Comparison of ENCODE assay signal across 1 mouse cellular context in genomic region chr8:84236410-84236997, GRCm38 (mm10).
TF ChIP-seq lines count a peak whose summit lies in the region.

No protein-coding gene starts in this region.

TF ChIP-seq in MEL, 35 proteins besides CTCF, POLR2A, EP300 and RAD21:
- TF ChIP-seq POLR2AphosphoS5 (IDR thresholded peaks at IDR 0.05; ENCODE audit: borderline replicate concordance, low read depth, low read length), result no peak
- TF ChIP-seq ZKSCAN1 (IDR thresholded peaks at IDR 0.05; ENCODE audit: low read depth, low read length), result no peak
- no peak for TF ChIP-seq TBP (IDR thresholded peaks at IDR 0.05; ENCODE audit: low read depth, low read length)
- no peak for TF ChIP-seq USF1 (IDR thresholded peaks at IDR 0.05; ENCODE audit: low read depth, low read length)
- TF ChIP-seq MAZ (IDR thresholded peaks at IDR 0.05; ENCODE audit: low read depth, low read length), result peak; percentile 62
